Mouse (Mus musculus) stomach, postnatal 0 days (tissue): ENCODE results near the gene Trim2.

Experiments used
- CTCF ChIP-seq: IDR thresholded peaks from 2 replicates; pipeline ENCODE4 v1.5.1; 2016; ENCODE audit warnings: antibody characterized with exemption, low read depth, mild to moderate bottlenecking, moderate library complexity
- EP300 ChIP-seq: optimal IDR thresholded peaks from 2 replicates; pipeline ENCODE3; 2016; ENCODE audit warnings: antibody characterized with exemption

- TF ChIP-seq CTCF (no peak), EP300 (no peak)
These were observed 99.3 kb downstream of the Trim2 start for GRCm38 (mm10) chr3:84207366-84207765.
